Mouse (Mus musculus): ENCODE results near the gene Satb2.

- TF ChIP-seq CTCF (IDR thresholded peaks at IDR 0.05) (no peak), EP300 (IDR thresholded peaks at IDR 0.05) (no peak)
Measured at GRCm38 (mm10) chr1:56844551-56845330, 133.7 kb downstream of the Satb2 start.
